Mouse (Mus musculus) C3H10T1/2 (cell line): ENCODE data around the gene Cyp2a12. TPM values are rescaled to one million over a fixed set of nuclear protein-coding genes. Genes with fewer than 3 reads are reported as not detected.

Source experiments
- polyA plus RNA-seq, 2 experiments: library from polyadenylated mRNA; unstranded; fragments of >200 nt; fragmentation: generic; extraction: Trizol; gene quantifications; one replicate each; pipeline ENCODE4 v1.2.1; 2012; ENCODE audit warnings: missing spikeins in 2 of 2

Gene Cyp2a12
- polyA plus RNA-seq, result not detected

DNA sequence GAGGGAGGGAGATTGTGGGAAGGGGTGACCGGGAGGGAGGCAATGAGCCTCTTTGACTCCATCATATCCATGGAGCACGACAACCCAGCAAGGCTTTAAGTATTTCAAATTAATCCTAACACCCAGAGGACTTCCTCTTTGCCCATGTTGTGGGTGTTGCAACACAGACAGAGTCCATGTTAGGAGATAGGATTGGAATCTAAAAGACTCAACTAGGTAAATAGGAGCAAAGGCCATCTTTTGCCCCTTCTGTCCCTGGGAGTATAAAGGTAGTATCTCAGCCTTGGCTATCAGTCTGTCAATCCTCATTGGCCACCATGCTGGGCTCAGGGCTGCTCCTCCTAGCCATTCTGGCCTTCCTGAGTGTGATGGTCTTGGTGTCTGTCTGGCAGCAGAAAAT, at the start of gene Cyp2a12:
TSS of gene Cyp2a12 (plus strand) at position 293 of the 400 bp plus-strand sequence.

Other genes starting within 250 kb of the Cyp2a12 start
- not detected for gene Cyp2g1, start 220.2 kb upstream of the Cyp2a12 start, polyA plus RNA-seq
- gene Cyp2a5, start 193.8 kb upstream of the Cyp2a12 start, polyA plus RNA-seq, result not detected
- gene Cyp2a22, start 89.7 kb upstream of the Cyp2a12 start, polyA plus RNA-seq, result not detected
- gene Cyp2f2, start 90.8 kb downstream of the Cyp2a12 start, polyA plus RNA-seq, result 1 to 10 TPM in 1 of 2 experiments, not detected in 1; 1.8 TPM
- gene Cyp2t4, start 124.6 kb downstream of the Cyp2a12 start, polyA plus RNA-seq, result under 1 TPM; 0.01 to 0.05 TPM
- 10 to 100 TPM; 77.1 to 78.6 TPM for gene Egln2, start 137.7 kb downstream of the Cyp2a12 start, polyA plus RNA-seq
- 10 to 100 TPM; 68.8 to 81.2 TPM for gene Rab4b, start 149.8 kb downstream of the Cyp2a12 start, polyA plus RNA-seq
- under 1 TPM in 1 of 2 experiments, not detected in 1; 0.04 TPM for gene Gm21983, start 152.0 kb downstream of the Cyp2a12 start, polyA plus RNA-seq
- gene Mia, start 152.1 kb downstream of the Cyp2a12 start, polyA plus RNA-seq, result 1 to 10 TPM in 1 of 2 experiments, under 1 TPM in 1; 0.11 to 1.2 TPM
- gene BC024978, start 166.7 kb downstream of the Cyp2a12 start, polyA plus RNA-seq, result 1 to 10 TPM; 2.5 to 4.6 TPM
- 100 to 1,000 TPM; 218 to 321 TPM for gene Snrpa, start 167.2 kb downstream of the Cyp2a12 start, polyA plus RNA-seq
- 1 to 10 TPM; 2.4 to 7.4 TPM for gene Itpkc, start 199.6 kb downstream of the Cyp2a12 start, polyA plus RNA-seq
- 10 to 100 TPM; 14.4 to 20.7 TPM for gene Coq8b, start 203.9 kb downstream of the Cyp2a12 start, polyA plus RNA-seq
- 10 to 100 TPM in 1 of 2 experiments, 1 to 10 TPM in 1; 6.9 to 33.6 TPM for gene Numbl, start 229.4 kb downstream of the Cyp2a12 start, polyA plus RNA-seq